Mouse (Mus musculus): ENCODE data around the gene Gpr162. TPM values are rescaled to one million over a fixed set of nuclear protein-coding genes. Genes with fewer than 3 reads are reported as not detected.

Gpr162 gene
- polyA plus RNA-seq, 1 experiment from 2014 or later: 11.8 TPM

Other genes starting within 250 kb of the Gpr162 start
- gene C1s2, start 227.9 kb downstream of the Gpr162 start, polyA plus RNA-seq (2016; fragmentation: Nextera tagmentation; extraction: Ambion mirVana): 0.21 TPM in 1 of 2 replicates, not detected in the other
- gene Lpcat3, start 201.0 kb downstream of the Gpr162 start, polyA plus RNA-seq (2016; fragmentation: Nextera tagmentation; extraction: Ambion mirVana): 37.5 and 37.9 TPM in 2 replicates
- gene Emg1, start 151.8 kb downstream of the Gpr162 start, polyA plus RNA-seq (2016; fragmentation: Nextera tagmentation; extraction: Ambion mirVana): 161 and 170 TPM in 2 replicates
- gene Phb2, start 151.6 kb downstream of the Gpr162 start, polyA plus RNA-seq (2016; fragmentation: Nextera tagmentation; extraction: Ambion mirVana): 308 and 315 TPM in 2 replicates
- gene Ptpn6, start 125.3 kb downstream of the Gpr162 start, polyA plus RNA-seq (2016; fragmentation: Nextera tagmentation; extraction: Ambion mirVana): 5.2 and 5.6 TPM in 2 replicates
- 523 and 554 TPM in 2 replicates for gene Grcc10, start 122.6 kb downstream of the Gpr162 start, polyA plus RNA-seq (2016; fragmentation: Nextera tagmentation; extraction: Ambion mirVana)
- not detected in 2 replicates for gene Gm45234, start 108.0 kb downstream of the Gpr162 start, polyA plus RNA-seq (2016; fragmentation: Nextera tagmentation; extraction: Ambion mirVana)
- gene Atn1, start 107.5 kb downstream of the Gpr162 start, polyA plus RNA-seq (2016; fragmentation: Nextera tagmentation; extraction: Ambion mirVana): 15.6 and 18.0 TPM in 2 replicates
- gene Eno2, start 94.3 kb downstream of the Gpr162 start, polyA plus RNA-seq (2016; fragmentation: Nextera tagmentation; extraction: Ambion mirVana): 9.0 and 9.4 TPM in 2 replicates
- 2.3 and 4.6 TPM in 2 replicates for gene Lrrc23, start 84.3 kb downstream of the Gpr162 start, polyA plus RNA-seq (2016; fragmentation: Nextera tagmentation; extraction: Ambion mirVana)
- 8.1 and 8.6 TPM in 2 replicates for gene Spsb2, start 55.3 kb downstream of the Gpr162 start, polyA plus RNA-seq (2016; fragmentation: Nextera tagmentation; extraction: Ambion mirVana)
- gene Tpi1, start 49.7 kb downstream of the Gpr162 start, polyA plus RNA-seq (2016; fragmentation: Nextera tagmentation; extraction: Ambion mirVana): 423 and 428 TPM in 2 replicates
- gene Usp5, start 34.5 kb downstream of the Gpr162 start, polyA plus RNA-seq (2016; fragmentation: Nextera tagmentation; extraction: Ambion mirVana): 213 and 214 TPM in 2 replicates
- 168 and 169 TPM in 2 replicates for gene Cdca3, start 34.4 kb downstream of the Gpr162 start, polyA plus RNA-seq (2016; fragmentation: Nextera tagmentation; extraction: Ambion mirVana)
- 5.5 TPM in 2 replicates for gene Gnb3, start 23.7 kb downstream of the Gpr162 start, polyA plus RNA-seq (2016; fragmentation: Nextera tagmentation; extraction: Ambion mirVana)
- 21.4 and 25.6 TPM in 2 replicates for gene P3h3, start 6.2 kb downstream of the Gpr162 start, polyA plus RNA-seq (2016; fragmentation: Nextera tagmentation; extraction: Ambion mirVana)
- 0.20 TPM in 1 of 2 replicates, not detected in the other for gene Cd4, start 24.2 kb upstream of the Gpr162 start, polyA plus RNA-seq (2016; fragmentation: Nextera tagmentation; extraction: Ambion mirVana)
- gene Lag3, start 47.7 kb upstream of the Gpr162 start, polyA plus RNA-seq (2016; fragmentation: Nextera tagmentation; extraction: Ambion mirVana): 1.9 and 3.1 TPM in 2 replicates
- 525 and 672 TPM in 2 replicates for gene Ptms, start 56.1 kb upstream of the Gpr162 start, polyA plus RNA-seq (2016; fragmentation: Nextera tagmentation; extraction: Ambion mirVana)
- 452 and 459 TPM in 2 replicates for gene Mlf2, start 67.4 kb upstream of the Gpr162 start, polyA plus RNA-seq (2016; fragmentation: Nextera tagmentation; extraction: Ambion mirVana)
- 100 and 105 TPM in 2 replicates for gene Cops7a, start 101.6 kb upstream of the Gpr162 start, polyA plus RNA-seq (2016; fragmentation: Nextera tagmentation; extraction: Ambion mirVana)
- 6.7 and 7.7 TPM in 2 replicates for gene Pianp, start 132.7 kb upstream of the Gpr162 start, polyA plus RNA-seq (2016; fragmentation: Nextera tagmentation; extraction: Ambion mirVana)
- gene Zfp384, start 145.2 kb upstream of the Gpr162 start, polyA plus RNA-seq (2016; fragmentation: Nextera tagmentation; extraction: Ambion mirVana): 18.0 and 20.6 TPM in 2 replicates
- gene Ing4, start 175.8 kb upstream of the Gpr162 start, polyA plus RNA-seq (2016; fragmentation: Nextera tagmentation; extraction: Ambion mirVana): 163 and 171 TPM in 2 replicates
- 18.0 and 18.9 TPM in 2 replicates for gene Acrbp, start 185.7 kb upstream of the Gpr162 start, polyA plus RNA-seq (2016; fragmentation: Nextera tagmentation; extraction: Ambion mirVana)
- 0.16 and 0.26 TPM in 2 replicates for gene Lpar5, start 203.9 kb upstream of the Gpr162 start, polyA plus RNA-seq (2016; fragmentation: Nextera tagmentation; extraction: Ambion mirVana)
- gene Chd4, start 232.0 kb upstream of the Gpr162 start, polyA plus RNA-seq (2016; fragmentation: Nextera tagmentation; extraction: Ambion mirVana): 127 and 132 TPM in 2 replicates

Data from midbrain, embryonic 12.5 days (tissue).